Mouse (Mus musculus) ES-Bruce4 (cell line): ENCODE data around the gene Wdr90.

Experiments used
- CTCF ChIP-seq: IDR thresholded peaks from one replicate; pipeline ENCODE4 v1.8.1; 2011; ENCODE audit warnings: low read depth, low read length
- EP300 ChIP-seq: IDR thresholded peaks from 2 replicates; pipeline ENCODE4 v1.6.1; 2011; ENCODE audit warnings: low read depth, low read length; ENCODE audit not compliant: insufficient read depth
- POLR2A ChIP-seq: IDR thresholded peaks from one replicate; pipeline ENCODE4 v1.8.1; 2011; ENCODE audit warnings: low read length; ENCODE audit not compliant: insufficient read depth

- TF ChIP-seq EP300 = no peak
- no peak for TF ChIP-seq CTCF
- no peak for TF ChIP-seq POLR2A
Observed at GRCm38 (mm10) chr17:25794998-25795397, 66.3 kb downstream of the Wdr90 start.
